ENCODE assay signal across 30 mouse cellular contexts in genomic region chr11:119868138-119868537, GRCm38 (mm10). TPM values are rescaled to one million over a fixed set of nuclear protein-coding genes. Genes with fewer than 3 reads are reported as not detected.
DNase-seq lines count a peak whose midpoint lies in the region; ATAC-seq and TF ChIP-seq lines count a peak whose summit lies in the region.
"Had no signal": no experiment of that assay in that cellular context is flagged by ENCODE, and none has a peak within 500 bp of the region (broad histone marks: within the 10 kb centered on the region; RNA-seq: fewer than 3 reads in every experiment).

No protein-coding gene starts in this region.

- no peak overlapping the region for H3K4me3 ChIP-seq in layer of hippocampus, adult 2 months
- no peak overlapping the region for H3K4me3 ChIP-seq in neural tube, embryonic 15.5 days (replicated peaks)
- H3K4me3 ChIP-seq in myocyte = no peak overlapping the region
- H3K4me3 ChIP-seq: embryonic facial prominence, embryonic 12.5 days; erythroblast, embryonic 14.5 days; heart, adult 2 months; heart, embryonic 12.5 days; neural tube, embryonic 13.5 days had no signal

- peaks cover 36% of the 10 kb centered on the region for H3K36me3 ChIP-seq in neural tube, embryonic 15.5 days
- H3K36me3 ChIP-seq in myocyte (ENCODE audit: control insufficient read depth, insufficient read depth) = peaks cover 43% of the 10 kb centered on the region

- H3K79me2 ChIP-seq in myocyte (ENCODE audit: control insufficient read depth, insufficient read depth) = no peaks in the 10 kb centered on the region

- DNase-seq in layer of hippocampus, adult 2 months (ENCODE audit: low spot score in 2 of 2) = no peak
- no peak for DNase-seq in layer of hippocampus, adult 8-10 months (ENCODE audit: low spot score in 2 of 2)
- DNase-seq in neural tube, embryonic 10.5 days (ENCODE audit: extremely low spot score, low spot score) = no peak
- DNase-seq in gastrocnemius, adult 18-20 months (ENCODE audit: low spot score) = no peak
- DNase-seq: adrenal gland, adult 8-10 months; B cell, adult 2 months; cerebellum, adult 2 months; cerebellum, postnatal 25 days; heart, adult 2 months; heart, postnatal 4 days; kidney, adult 9 months; kidney, postnatal 10 days; liver; lung, postnatal 10 days; retina, postnatal 1 day; right cerebral cortex, postnatal 25 days; thymus, postnatal 4 days had no signal

- no peaks in the 10 kb centered on the region for H3K9me3 ChIP-seq in neural tube, embryonic 15.5 days (replicated peaks)
- H3K9me3 ChIP-seq: embryonic facial prominence, embryonic 12.5 days; heart, embryonic 12.5 days; neural tube, embryonic 13.5 days had no signal

- no peaks in the 10 kb centered on the region for H3K27me3 ChIP-seq in neural tube, embryonic 15.5 days (replicated peaks)
- H3K27me3 ChIP-seq in myocyte (ENCODE audit: control insufficient read depth, insufficient read depth, insufficient read length) = no peaks in the 10 kb centered on the region
- H3K27me3 ChIP-seq: CH12.LX; embryonic facial prominence, embryonic 12.5 days; heart, embryonic 12.5 days; neural tube, embryonic 13.5 days had no signal

- peaks cover 12% of the 10 kb centered on the region; the same call in 1 of the 2 replicates for H3K4me1 ChIP-seq in neural tube, embryonic 15.5 days

- no peak for ATAC-seq in neural tube, embryonic 15.5 days (ENCODE audit: low FRiP score)
- ATAC-seq: forebrain, embryonic 16.5 days; hindbrain, postnatal 0 days; intestine, postnatal 0 days; midbrain, embryonic 16.5 days had no signal

- 75% methylated on average over 3 of the region's 3 CpGs for WGBS in neural tube, embryonic 15.5 days

- no peak overlapping the region for H3K4me2 ChIP-seq in neural tube, embryonic 15.5 days
- no peak overlapping the region for H3K4me2 ChIP-seq in myocyte (ENCODE audit: low read depth)
- H3K4me2 ChIP-seq: embryonic facial prominence, embryonic 12.5 days; heart, embryonic 12.5 days; midbrain, embryonic 11.5 days; neural tube, embryonic 13.5 days had no signal

- H3ac ChIP-seq in myocyte (ENCODE audit: control insufficient read depth, insufficient read length) = no peak overlapping the region

- peak overlapping the region; percentile 82 for H3K27ac ChIP-seq in layer of hippocampus, adult 2 months
- 0 out of 2 replicates have a peak overlapping the region, but pooled peaks have one; percentile 6 for H3K27ac ChIP-seq in neural tube, embryonic 15.5 days (replicated peaks)
- H3K27ac ChIP-seq: embryonic facial prominence, embryonic 12.5 days; heart, adult 2 months; liver, embryonic 14.5 days; neural tube, embryonic 13.5 days had no signal

- TF ChIP-seq POLR2A in myocyte (IDR thresholded peaks at IDR 0.05; ENCODE audit: insufficient read length, low read depth) = no peak

- no peak for TF ChIP-seq CTCF in layer of hippocampus, adult 2 months (conservative IDR thresholded peaks at IDR 0.05)

- H3K9ac ChIP-seq in neural tube, embryonic 15.5 days (replicated peaks) = no peak overlapping the region
- H3K9ac ChIP-seq: embryonic facial prominence, embryonic 12.5 days; heart, embryonic 12.5 days; liver, embryonic 14.5 days; neural tube, embryonic 13.5 days had no signal

TF ChIP-seq in myocyte, 11 proteins besides CTCF, POLR2A, EP300 and RAD21:
- TF ChIP-seq MAX (IDR thresholded peaks at IDR 0.05; ENCODE audit: low read depth) (no peak), SRF (IDR thresholded peaks at IDR 0.05; ENCODE audit: control insufficient read depth, insufficient read length, low read depth) (no peak), MYOD1 (IDR thresholded peaks at IDR 0.05; ENCODE audit: control insufficient read depth in 1 of 3, insufficient read length in 2 of 3, low read depth in 2 of 3) (peak in 2 of 3 experiments; percentile 30 to 62), MYOG (IDR thresholded peaks at IDR 0.05; ENCODE audit: control insufficient read depth in 1 of 3, insufficient read depth in 1 of 3, insufficient read length in 2 of 3, low read depth in 2 of 3) (peak in 1 of 3 experiments; percentile 24)

RNA-seq across cellular contexts. Expression of gene Chmp6, which starts 45.1 kb away (rescaled TPM):
- 10 to 100 TPM; 34.7 to 45.9 TPM for total RNA-seq in layer of hippocampus, adult 2 months (2021)
- total RNA-seq in layer of hippocampus, adult 8-10 months (2022) = 10 to 100 TPM; 31.5 to 39.5 (median 37.3) TPM
- polyA plus RNA-seq in neural tube, embryonic 15.5 days (2015; fragmentation: Nextera tagmentation; extraction: Ambion mirVana) = 99.0 and 105 TPM in 2 replicates
- 60.5 TPM for polyA plus RNA-seq in myocyte (2012; fragmentation: generic; extraction: Trizol)
- total RNA-seq in gastrocnemius, adult 18-20 months (2021) = 10 to 100 TPM; 32.7 to 33.3 TPM
